14 mouse cellular contexts compared by ENCODE assay signal in the genomic region with DNA sequence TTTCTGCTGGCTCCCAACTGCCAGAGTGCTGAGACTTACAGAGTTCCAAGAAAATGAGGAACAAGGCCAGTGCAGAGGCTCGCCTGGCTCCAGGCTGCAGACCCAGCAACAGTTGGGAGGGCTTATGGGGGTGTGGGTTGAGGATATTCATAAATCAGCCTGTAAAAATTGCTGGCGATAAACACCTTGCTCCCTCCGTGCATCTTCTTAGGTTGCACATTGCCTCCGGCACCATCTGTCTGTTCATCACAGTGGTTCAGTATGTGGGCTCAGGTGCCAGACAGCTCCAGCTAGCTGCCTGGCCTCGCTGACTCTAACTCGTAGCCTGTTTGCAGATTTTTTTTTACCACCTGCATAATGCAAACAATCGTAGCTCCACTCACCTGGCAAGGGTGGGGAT. TPM values are rescaled to one million over a fixed set of nuclear protein-coding genes. Genes with fewer than 3 reads are reported as not detected.
DNase-seq lines count a peak whose midpoint lies in the region; ATAC-seq and TF ChIP-seq lines count a peak whose summit lies in the region.
"Had no signal": no experiment of that assay in that cellular context is flagged by ENCODE, and none has a peak within 500 bp of the region (broad histone marks: within the 10 kb centered on the region; RNA-seq: fewer than 3 reads in every experiment).

No protein-coding gene starts in this region.

- no peak for ATAC-seq in forebrain, embryonic 14.5 days
- ATAC-seq in forebrain, embryonic 11.5 days (replicated peaks; ENCODE audit: low FRiP score) = no peak

- no peak overlapping the region for H3K9ac ChIP-seq in forebrain, embryonic 14.5 days (ENCODE audit: low read length)
- no peak overlapping the region for H3K9ac ChIP-seq in forebrain, embryonic 11.5 days (ENCODE audit: low read length)
- H3K9ac ChIP-seq: liver, embryonic 13.5 days; midbrain, embryonic 12.5 days; neural tube, embryonic 13.5 days had no signal

- 77% methylated on average over 7 of the region's 7 CpGs for WGBS in forebrain, embryonic 14.5 days
- WGBS in forebrain, embryonic 11.5 days = 88% methylated on average over 7 of the region's 7 CpGs

- H3K4me2 ChIP-seq in forebrain, embryonic 14.5 days (ENCODE audit: low read length) = no peak overlapping the region
- H3K4me2 ChIP-seq in forebrain, embryonic 11.5 days (ENCODE audit: low read depth, low read length, severe bottlenecking) = no peak overlapping the region
- H3K4me2 ChIP-seq: liver, embryonic 13.5 days; midbrain, embryonic 12.5 days; neural tube, embryonic 13.5 days had no signal

- no peak for TF ChIP-seq CTCF in left cerebral cortex, adult 2 months (IDR thresholded peaks at IDR 0.05)

- no peaks in the 10 kb centered on the region for H3K9me3 ChIP-seq in forebrain, embryonic 14.5 days (replicated peaks; ENCODE audit: control insufficient read depth, low read length)
- H3K9me3 ChIP-seq in forebrain, embryonic 11.5 days (ENCODE audit: control insufficient read depth, low read length) = no peaks in the 10 kb centered on the region
- H3K9me3 ChIP-seq: liver, embryonic 13.5 days; midbrain, embryonic 12.5 days; neural tube, embryonic 13.5 days had no signal

- peaks cover 6% of the 10 kb centered on the region; the same call in 1 of the 2 replicates for H3K4me1 ChIP-seq in forebrain, embryonic 14.5 days (ENCODE audit: control insufficient read depth, insufficient read depth, low read length)
- no peaks in the 10 kb centered on the region for H3K4me1 ChIP-seq in forebrain, embryonic 11.5 days (replicated peaks; ENCODE audit: control insufficient read depth, insufficient read depth, low read length)
- H3K4me1 ChIP-seq: liver, embryonic 13.5 days; midbrain, embryonic 12.5 days had no signal

- no peak overlapping the region for H3K4me3 ChIP-seq in forebrain, embryonic 14.5 days (ENCODE audit: low read depth, low read length)
- H3K4me3 ChIP-seq in forebrain, embryonic 11.5 days (ENCODE audit: low read depth, low read length) = no peak overlapping the region
- no peak overlapping the region for H3K4me3 ChIP-seq in left cerebral cortex, adult 2 months
- H3K4me3 ChIP-seq: liver, embryonic 13.5 days; midbrain, embryonic 12.5 days; neural tube, embryonic 13.5 days had no signal

- H3K36me3 ChIP-seq in forebrain, embryonic 14.5 days (ENCODE audit: control insufficient read depth, insufficient read depth, low read length) = no peaks in the 10 kb centered on the region
- no peaks in the 10 kb centered on the region for H3K36me3 ChIP-seq in forebrain, embryonic 11.5 days (ENCODE audit: control insufficient read depth, insufficient read depth, low read length)
- H3K36me3 ChIP-seq: liver, embryonic 13.5 days; midbrain, embryonic 12.5 days; neural tube, embryonic 13.5 days had no signal

- H3K27ac ChIP-seq in forebrain, embryonic 14.5 days (ENCODE audit: low read depth, low read length) = no peak overlapping the region
- no peak overlapping the region for H3K27ac ChIP-seq in forebrain, embryonic 11.5 days (ENCODE audit: low read depth, low read length)
- peak overlapping the region; percentile 86 for H3K27ac ChIP-seq in left cerebral cortex, adult 2 months
- H3K27ac ChIP-seq: liver, embryonic 13.5 days; midbrain, embryonic 12.5 days; neural tube, embryonic 13.5 days had no signal

- intact Hi-C loops in left cerebral cortex, adult 2 months (cut with DNase I) = loop anchor here (2.0 to 10.0 kb wide), 3 partner anchors 74 to 245 kb away; partner anchors contain the start of gene Rheb
- intact Hi-C loops in left cerebral cortex, postnatal 4 days (cut with DNase I) = no loop called here

- peak; percentile 40 for DNase-seq in forebrain, embryonic 14.5 days (ENCODE audit: low spot score)
- DNase-seq in forebrain, embryonic 11.5 days (ENCODE audit: low spot score) = no peak
- DNase-seq in left cerebral cortex, adult 2 months (ENCODE audit: extremely low spot score in 1 of 2, low spot score in 2 of 2) = peak; percentile 43 to 49
- no peak for DNase-seq in left cerebral cortex, adult 11 months (ENCODE audit: low spot score)
- DNase-seq in cerebellum, adult 8-10 months = peak; percentile 44
- DNase-seq in left cerebral cortex, postnatal 4 days = peak; percentile 38
- no peak for DNase-seq in yolk sac, embryonic 10.5 days (ENCODE audit: low spot score)
- DNase-seq in urinary bladder, postnatal 4 days (ENCODE audit: low spot score in 2 of 2) = no peak
- DNase-seq: gastrocnemius, postnatal 25 days; heart, postnatal 4 days; kidney, adult 8-10 months; liver, embryonic 13.5 days had no signal

- H3K27me3 ChIP-seq in forebrain, embryonic 14.5 days (replicated peaks; ENCODE audit: control insufficient read depth, insufficient read depth, low read length) = no peaks in the 10 kb centered on the region
- H3K27me3 ChIP-seq in forebrain, embryonic 11.5 days (ENCODE audit: control insufficient read depth, insufficient read depth, low read length) = no peaks in the 10 kb centered on the region
- H3K27me3 ChIP-seq: liver, embryonic 13.5 days; midbrain, embryonic 12.5 days; neural tube, embryonic 13.5 days had no signal

RNA-seq across cellular contexts. Expression of gene Prkag2, which starts 13.4 kb away (rescaled TPM):
- polyA plus RNA-seq in forebrain, embryonic 14.5 days (2014; fragmentation: Nextera tagmentation; extraction: Ambion mirVana) = 80.6 and 93.2 TPM in 2 replicates
- polyA plus RNA-seq in forebrain, embryonic 11.5 days (2014; fragmentation: Nextera tagmentation; extraction: Ambion mirVana) = 51.9 and 54.4 TPM in 2 replicates
- total RNA-seq in left cerebral cortex, adult 2 months (2021) = 100 to 1,000 TPM; 113 to 118 TPM
- total RNA-seq in left cerebral cortex, postnatal 4 days (2021) = 100 to 1,000 TPM; 162 to 172 TPM

Comparison
In these comparisons a context has a peak if more than half of its experiments do, and no peak if none do; other contexts are left out.
1. DNase-seq: peak in forebrain, embryonic 14.5 days (single experiment), left cerebral cortex, adult 2 months (2 of 2), cerebellum, adult 8-10 months (single experiment) and left cerebral cortex, postnatal 4 days (single experiment); none in forebrain, embryonic 11.5 days (single experiment), left cerebral cortex, adult 11 months (single experiment), yolk sac, embryonic 10.5 days (single experiment) and urinary bladder, postnatal 4 days (0 of 2).